Mouse (Mus musculus): ENCODE data around the gene 4930522H14Rik. TPM values are rescaled to one million over a fixed set of nuclear protein-coding genes. Genes with fewer than 3 reads are reported as not detected.

Gene 4930522H14Rik
- not detected for total RNA-seq (2023)

DNA sequence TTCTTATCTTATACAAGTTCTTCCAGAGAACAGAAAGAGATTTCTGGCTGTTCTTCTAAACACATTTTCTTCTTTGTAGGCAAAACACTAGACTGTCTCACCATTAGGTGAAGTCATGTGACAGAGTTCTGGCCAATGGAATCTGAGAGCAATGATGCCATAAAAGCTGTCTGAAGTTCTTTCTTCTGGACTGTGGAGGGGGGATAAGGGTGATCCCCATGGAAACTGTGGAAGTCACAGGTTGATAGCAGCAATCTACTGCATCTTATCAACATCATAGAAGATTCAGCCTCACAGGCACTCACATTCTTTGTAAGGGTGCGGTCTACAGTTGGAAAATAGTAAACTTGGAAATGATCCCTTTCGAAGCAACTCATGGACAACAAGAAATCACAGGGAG is at the start of gene 4930522H14Rik:
4930522H14Rik (minus strand) TSS at position 187 of the 400 bp plus-strand sequence.

GRCm38 (mm10) chr4:109484621-109485020 is 46.5 kb downstream of the 4930522H14Rik start, which contains the start of gene Rnf11:
TSS of gene Rnf11 (minus strand) at chr4:109484728.

Other genes starting within 250 kb of the 4930522H14Rik start
- gene Ttc39a, start 124.7 kb downstream of the 4930522H14Rik start, total RNA-seq (2023): 1 to 10 TPM in 1 of 2 experiments, under 1 TPM in 1; 0.86 to 1.8 TPM
- 10 to 100 TPM; 55.7 to 58.3 TPM for gene Rnf11, start 46.6 kb downstream of the 4930522H14Rik start, total RNA-seq (2023)
- 10 to 100 TPM; 42.6 to 49.1 TPM for gene Cdkn2c, start 135.9 kb upstream of the 4930522H14Rik start, total RNA-seq (2023)
- 10 to 100 TPM; 20.1 to 22.1 TPM for gene Faf1, start 145.3 kb upstream of the 4930522H14Rik start, total RNA-seq (2023)